25 mouse cellular contexts compared by ENCODE assay signal in the genomic region with DNA sequence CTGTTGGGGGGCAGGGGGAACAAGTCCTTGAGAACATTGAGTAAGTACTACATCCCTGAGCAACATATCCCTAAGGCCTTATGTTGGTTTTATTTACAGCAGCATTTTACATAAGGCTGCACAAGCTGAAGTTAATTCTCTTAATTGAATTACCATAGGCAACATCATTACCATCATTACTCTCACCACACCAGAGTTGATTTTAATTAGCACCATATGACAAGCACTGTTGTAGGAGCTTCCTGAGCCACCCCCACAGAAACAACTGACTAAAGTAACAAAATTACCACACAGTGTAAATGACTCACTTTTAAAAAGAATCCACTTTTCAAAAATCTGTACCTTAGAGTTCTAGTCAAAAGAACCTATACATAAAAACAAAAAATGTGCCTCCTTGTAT.
"Had no signal": no experiment of that assay in that cellular context is flagged by ENCODE, and none has a peak within 500 bp of the region (broad histone marks: within the 10 kb centered on the region; RNA-seq: fewer than 3 reads in every experiment).

No protein-coding gene starts in this region.

- ATAC-seq: hindbrain, embryonic 16.5 days; inflammation-experienced regulatory T-cells, adult 6 months; intestine, embryonic 15.5 days; intestine, postnatal 0 days had no signal

- H3K9ac ChIP-seq: heart, embryonic 12.5 days; hindbrain, embryonic 12.5 days; intestine, embryonic 15.5 days; limb, embryonic 12.5 days had no signal

- DNase-seq: gastrocnemius, adult 2 months; gastrocnemius, postnatal 10 days; gastrocnemius, postnatal 25 days; heart, adult 18-20 months; heart, postnatal 10 days; heart, postnatal 4 days; kidney, adult 18-20 months; kidney, adult 8-10 months; kidney, postnatal 10 days; kidney, postnatal 25 days; kidney, postnatal 4 days; liver had no signal

- H3K4me1 ChIP-seq: heart, embryonic 10.5 days; heart, embryonic 12.5 days; hindbrain, embryonic 10.5 days; hindbrain, embryonic 12.5 days; intestine, embryonic 15.5 days; limb, embryonic 10.5 days; limb, embryonic 12.5 days had no signal

- H3K27me3 ChIP-seq: heart, embryonic 12.5 days; hindbrain, embryonic 12.5 days; intestine, embryonic 15.5 days; limb, embryonic 12.5 days had no signal

- H3K4me3 ChIP-seq: gastrocnemius, adult 2 months; heart, embryonic 10.5 days; heart, embryonic 12.5 days; hindbrain, embryonic 10.5 days; hindbrain, embryonic 12.5 days; intestine, embryonic 15.5 days; layer of hippocampus, adult 2 months; left cerebral cortex, adult 2 months; limb, embryonic 10.5 days; limb, embryonic 12.5 days had no signal

- H3K27ac ChIP-seq: gastrocnemius, adult 2 months; heart, embryonic 10.5 days; hindbrain, embryonic 10.5 days; hindbrain, embryonic 12.5 days; intestine, embryonic 15.5 days; layer of hippocampus, adult 2 months; left cerebral cortex, adult 2 months; limb, embryonic 10.5 days; limb, embryonic 12.5 days had no signal

- H3K9me3 ChIP-seq: heart, embryonic 10.5 days; heart, embryonic 12.5 days; hindbrain, embryonic 10.5 days; hindbrain, embryonic 12.5 days; intestine, embryonic 15.5 days; limb, embryonic 10.5 days; limb, embryonic 12.5 days had no signal

- H3K4me2 ChIP-seq: heart, embryonic 12.5 days; hindbrain, embryonic 12.5 days; intestine, embryonic 15.5 days; limb, embryonic 12.5 days; liver, embryonic 11.5 days had no signal
